Mouse (Mus musculus) cerebellum, adult (tissue): ENCODE results near the gene Cd40.
A peak's percentile ranks its signal among the peaks of the same experiment; 100 is the strongest.

Experiments used
- ATAC-seq: cut with Nextera tagmentation; 2 replicates; pipeline ENCODE4 v1.9.2; 2017; ENCODE audit warnings: mild to moderate bottlenecking, moderate library complexity, mixed read lengths; ENCODE audit not compliant: insufficient number of reproducible peaks, low FRiP score, low TSS enrichment

Gene Cd40

DNA sequence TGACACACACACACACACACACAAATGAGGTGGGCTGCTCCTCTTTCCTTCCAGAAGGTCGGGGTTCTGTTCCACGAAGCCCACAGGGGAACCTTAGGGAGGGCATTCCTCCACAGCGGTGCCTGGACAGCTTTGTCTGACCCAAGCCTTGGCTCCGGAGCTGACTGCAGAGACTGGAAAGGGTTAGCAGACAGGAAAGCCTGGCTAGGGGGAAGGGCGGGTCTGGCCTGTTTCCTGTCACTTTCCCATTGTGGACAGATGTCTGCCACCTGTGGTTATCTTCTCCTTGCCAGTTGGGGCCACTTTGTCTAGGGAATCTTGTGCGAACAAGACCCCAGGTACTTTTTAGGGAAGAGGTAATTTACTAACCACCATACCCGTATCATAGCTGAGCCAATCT, 478 bp downstream of the Cd40 start:
- ATAC-seq, result no peak

DNA sequence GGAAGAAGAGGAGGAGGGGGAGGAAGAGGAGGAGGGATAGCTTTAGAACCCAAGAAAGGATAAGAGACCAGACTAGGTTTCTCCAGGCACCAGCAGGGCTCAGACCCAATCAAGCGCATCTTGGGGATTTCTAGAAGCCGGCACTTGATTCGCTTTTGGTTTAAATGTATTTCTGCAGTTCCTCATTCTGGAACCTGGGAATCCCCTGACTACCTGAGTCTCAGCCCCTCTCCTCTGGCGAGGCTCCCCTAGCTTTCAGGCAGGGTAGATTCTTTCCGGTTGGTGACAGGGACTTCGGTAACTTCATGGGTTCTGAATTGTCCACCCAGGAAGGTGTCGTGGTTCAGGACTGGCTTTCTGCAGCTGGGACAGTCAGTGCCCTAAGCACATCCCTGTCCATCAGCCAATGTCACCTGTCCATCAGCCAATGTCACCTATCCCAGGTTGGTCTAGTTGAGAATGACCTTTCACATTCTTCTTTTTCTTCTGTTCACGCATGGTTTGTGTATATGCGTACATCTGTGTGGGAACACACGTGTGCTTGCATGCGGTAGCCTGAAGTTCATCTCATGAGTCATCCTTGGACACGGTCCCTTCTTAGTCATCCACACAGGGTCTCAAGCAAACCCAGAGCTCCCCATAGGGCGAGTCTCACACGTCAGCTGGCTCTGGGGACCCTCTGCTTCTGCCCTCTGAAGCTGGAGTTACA, 1.1 kb downstream of the Cd40 start:
- no peak for ATAC-seq

DNA sequence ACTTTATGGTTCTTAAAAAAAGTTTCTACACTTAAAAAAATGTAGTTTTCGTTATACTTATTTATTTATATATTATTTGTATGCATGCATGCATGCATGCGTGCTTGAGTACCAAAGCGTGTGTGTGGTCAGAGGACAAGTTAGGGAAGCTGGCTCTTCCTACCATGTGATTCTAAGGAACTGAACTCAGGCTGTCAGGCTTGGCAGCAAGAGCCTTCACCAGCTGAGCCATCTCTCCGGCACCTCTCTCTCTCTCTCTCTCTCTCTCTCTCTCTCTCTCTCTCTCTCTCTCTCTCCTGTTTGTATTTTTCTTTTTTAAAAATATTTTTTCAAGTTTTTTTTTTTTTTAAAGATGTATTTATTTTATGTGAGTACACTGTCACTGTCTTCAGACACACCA, 4.5 kb downstream of the Cd40 start:
- no peak for ATAC-seq

DNA sequence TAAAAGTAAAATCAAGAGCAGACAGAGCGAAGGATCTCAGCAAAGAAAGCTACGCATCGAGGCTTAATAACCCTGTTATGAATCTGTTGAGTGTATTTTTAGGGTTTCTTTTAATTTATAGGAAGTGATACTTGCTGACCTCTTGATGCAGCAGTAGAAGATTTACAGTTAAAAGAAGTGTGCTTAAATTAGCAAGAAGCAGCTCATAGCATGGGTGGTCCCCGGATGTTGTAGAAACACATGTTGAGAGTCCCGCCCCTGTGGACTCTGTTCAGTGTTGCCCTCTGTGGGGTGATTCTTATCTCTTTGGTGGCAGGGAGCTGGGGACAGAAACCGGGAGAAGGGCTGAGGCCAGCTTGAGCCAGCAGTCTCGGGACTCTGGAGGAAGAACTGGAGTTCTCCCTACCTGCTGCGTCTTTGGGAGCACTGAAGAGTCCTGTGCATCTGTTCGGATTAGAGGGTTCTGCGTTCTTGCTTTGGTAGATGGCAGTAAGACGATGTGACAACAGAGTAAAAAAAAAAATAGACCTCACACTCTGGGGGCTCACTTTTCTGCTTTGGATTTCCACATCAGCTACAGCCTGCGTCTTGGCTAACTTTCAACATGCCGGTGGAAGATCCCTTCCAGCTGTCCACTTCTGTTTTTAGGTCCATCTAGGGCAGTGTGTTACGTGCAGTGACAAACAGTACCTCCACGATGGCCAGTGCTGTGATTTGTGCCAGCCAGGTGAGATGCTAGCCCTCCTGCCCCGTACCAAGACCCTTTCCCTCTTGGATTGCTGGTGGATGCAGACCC, 6.4 kb downstream of the Cd40 start:
- ATAC-seq, result no peak

DNA sequence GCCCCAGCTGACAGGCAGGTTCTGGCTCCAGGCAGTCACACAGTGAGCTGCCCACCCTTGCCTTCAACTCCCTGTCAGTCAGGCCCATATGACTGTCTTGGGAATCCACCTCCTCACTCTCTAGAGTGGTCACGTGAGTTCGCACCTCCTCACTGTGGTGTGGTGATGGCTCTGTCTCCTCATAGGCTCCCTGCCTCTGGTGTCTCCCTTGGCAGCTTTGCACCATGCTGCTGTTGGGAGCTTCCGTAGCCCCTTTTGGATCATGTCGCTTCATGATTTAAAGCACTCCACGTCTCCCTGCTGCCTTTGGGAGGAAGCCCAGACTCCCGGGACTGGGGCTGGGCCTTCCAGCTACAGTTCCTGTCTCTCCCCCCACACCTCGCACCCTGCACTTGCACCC, 9.1 kb downstream of the Cd40 start:
- ATAC-seq, result no peak

DNA sequence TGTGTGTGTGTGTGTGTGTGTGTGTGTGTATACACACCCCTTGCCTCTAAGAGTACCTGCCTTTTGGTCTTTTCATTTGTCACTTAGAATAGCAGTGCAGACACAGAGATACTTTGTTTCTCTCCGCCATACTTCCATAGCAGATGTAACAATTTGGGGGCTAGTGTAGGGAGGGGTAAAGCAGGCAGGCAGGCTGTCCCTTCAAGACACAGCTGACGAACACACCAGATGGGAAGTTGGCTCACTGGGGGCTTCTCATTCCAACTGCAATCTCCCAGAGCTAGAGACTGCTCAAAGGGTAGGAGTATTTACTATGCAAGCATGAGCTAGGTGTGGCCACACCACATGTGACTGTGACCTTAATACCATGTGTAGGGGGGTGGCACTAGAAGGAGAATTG, 13.4 kb downstream of the Cd40 start:
- ATAC-seq, result no peak

DNA sequence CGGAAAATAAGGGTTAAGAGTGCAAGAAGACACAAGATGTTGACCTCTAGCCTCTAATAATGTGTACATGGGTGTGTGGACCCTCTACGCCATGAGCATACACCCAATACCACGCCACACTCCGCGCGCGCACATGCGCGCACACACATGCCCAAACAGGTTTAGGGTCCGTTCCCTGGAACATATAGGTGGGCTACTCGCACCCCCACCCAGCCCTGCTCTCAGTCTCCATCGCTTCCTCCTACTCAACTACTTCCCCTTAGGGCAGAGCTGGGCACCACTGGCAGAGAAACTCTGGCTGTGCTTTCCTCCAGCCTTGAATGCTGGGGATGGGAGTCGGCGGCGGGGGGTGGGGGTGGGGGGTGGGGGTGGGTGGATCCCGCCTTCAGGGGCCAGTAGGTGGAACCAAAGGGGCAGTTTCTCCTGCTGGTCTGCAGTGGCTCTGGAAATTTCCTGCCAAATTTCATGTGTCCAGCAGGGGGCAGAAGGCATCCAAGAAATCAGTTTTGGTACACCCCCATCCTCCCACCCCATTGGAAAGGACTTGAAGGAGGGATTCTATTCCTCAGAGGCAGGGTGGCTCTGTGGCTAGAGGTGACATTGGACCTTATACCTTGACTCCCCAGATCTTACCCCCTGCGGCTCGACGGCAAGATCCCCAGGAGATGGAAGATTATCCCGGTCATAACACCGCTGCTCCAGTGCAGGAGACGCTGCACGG, 14.8 kb downstream of the Cd40 start:
- no peak for ATAC-seq

DNA sequence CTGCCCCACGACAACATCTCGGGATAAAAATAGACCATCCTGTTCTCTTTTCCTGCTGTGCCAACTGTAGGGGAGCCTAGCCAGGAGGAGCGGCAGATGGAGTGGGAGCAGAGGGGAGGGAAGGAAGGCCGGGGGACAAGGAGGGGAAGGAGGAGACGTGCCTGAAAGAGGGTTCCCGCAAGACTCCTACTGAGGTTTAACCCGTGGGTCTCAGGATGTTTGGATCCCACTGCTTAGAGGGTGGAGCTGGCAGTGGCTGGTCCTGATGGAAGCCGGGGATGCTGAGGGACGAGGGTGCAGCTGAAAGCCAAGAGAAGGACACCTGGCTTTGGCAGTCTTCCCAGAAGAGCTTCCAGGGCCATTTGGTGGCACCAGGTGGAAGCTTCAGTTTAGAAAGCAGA, 18.0 kb downstream of the Cd40 start:
- peak; percentile 38; the same call in 1 of the 2 replicates for ATAC-seq

DNA sequence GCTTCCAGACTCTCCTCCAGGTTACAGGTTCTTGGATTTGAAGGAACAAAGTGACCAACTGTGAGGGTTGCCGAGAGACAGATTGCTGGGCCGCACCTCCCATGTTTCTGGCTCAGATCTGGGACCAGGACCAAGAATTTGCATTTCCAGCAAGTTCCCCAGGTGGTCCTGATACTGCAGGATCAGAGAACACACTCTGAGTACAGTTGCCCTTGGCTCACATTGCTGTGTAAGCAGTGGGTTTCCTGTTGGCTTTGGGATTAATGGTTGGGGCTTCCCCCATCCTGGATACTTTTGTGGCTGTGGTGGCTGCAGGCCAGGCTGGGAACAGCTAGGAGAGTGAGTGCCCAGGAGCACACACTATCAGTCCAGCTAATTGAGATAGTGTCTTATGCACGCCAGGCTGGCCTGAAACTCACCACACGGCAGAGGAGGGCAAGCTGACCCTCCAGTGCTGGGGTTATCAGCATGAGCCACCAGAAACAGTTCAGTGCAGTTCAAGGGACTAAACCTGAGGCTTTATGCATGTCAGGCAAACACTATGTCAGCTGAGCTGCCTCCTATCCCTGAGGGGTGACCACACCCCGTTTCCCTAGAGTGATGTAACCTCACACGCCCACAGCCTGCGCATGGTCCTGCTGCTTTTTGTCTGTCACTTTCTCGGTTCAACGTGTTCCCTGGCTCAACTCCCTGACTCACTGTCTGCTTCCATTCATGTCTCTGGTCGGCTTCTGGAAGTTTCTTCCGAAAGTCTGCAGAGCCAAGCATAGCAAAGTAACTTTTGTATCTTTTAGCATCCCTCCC, 18.9 kb downstream of the Cd40 start:
- peak; percentile 36; the same call in 1 of the 2 replicates for ATAC-seq

DNA sequence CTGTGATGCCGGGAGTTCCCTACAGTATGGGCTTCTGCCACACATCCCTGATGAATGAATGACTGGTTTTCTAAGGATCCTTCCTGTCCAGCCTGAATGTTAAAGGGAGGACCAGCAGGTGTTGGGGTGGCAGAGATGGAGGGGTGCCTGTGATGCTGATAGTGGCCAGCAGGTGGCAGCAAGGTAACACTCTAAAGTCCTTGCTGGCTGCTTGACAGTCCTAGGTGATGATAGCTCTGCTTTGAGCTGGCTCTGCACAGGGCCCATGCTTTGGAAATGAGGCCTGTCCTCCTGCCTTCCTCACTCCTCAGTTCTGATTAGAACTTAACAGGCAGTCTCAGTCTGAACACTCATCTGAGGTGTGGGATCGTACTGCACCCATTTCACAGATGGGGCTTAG, 19.5 kb downstream of the Cd40 start:
- peak; percentile 16; the same call in 1 of the 2 replicates for ATAC-seq

DNA sequence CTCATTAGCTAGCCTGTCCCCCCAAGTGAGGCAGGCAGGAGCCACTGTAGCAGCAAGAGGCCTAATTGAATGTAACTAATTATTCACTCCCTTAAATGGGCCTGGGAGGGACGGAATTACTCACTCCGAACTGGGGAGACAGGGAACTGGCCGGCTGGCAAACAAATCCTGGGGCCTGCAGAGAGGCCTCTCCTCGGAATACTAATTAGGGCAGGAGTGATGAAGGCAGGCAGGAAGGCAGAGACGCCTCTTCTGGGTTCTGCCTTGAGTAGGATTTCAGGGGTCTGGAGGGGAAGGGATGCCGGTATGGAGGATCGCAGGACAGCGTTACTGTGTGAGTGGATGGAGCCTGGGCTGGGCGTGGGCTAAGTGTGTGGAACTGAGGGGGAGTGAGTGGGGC, 21.6 kb downstream of the Cd40 start:
- no peak for ATAC-seq

DNA sequence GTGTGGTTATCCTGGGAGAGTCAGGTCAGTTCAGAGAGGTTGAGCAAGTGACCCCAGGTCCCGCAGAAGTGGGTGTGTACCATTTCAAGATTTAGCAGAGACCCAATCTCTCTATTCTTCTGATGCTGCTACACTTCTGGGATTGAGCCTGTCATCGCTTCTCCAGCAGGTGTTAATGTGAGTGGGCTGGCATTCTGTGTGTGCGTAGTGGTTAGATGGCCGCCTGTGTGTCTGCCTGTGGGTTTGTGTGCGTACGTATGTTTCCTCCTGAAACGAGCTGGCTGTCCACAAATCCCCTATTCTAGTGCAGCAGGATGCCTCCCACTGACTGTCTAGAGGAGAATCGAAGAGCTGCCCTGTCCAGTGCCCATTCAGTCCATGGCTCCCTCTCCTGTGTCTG, 22.6 kb downstream of the Cd40 start:
- ATAC-seq, result no peak

DNA sequence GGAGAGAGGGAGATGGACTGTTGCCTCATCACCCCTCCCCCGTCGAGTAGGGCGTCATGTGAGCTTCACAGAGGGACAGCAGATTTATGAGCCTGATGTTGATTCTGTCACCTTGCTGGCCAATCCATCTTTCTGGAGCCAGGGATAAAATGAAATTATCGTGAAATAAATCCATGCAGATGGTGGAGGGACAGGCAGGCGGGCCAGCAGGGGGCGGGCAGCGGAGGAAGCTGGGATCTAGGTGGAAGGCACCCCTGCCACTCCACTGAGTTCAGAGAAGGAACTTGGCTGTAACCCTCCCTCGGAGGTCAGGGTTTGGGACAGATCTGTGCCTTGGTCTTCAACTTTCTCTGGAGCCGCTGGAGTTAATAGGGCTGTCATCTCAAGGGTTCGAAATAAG, 23.2 kb downstream of the Cd40 start:
- ATAC-seq, result no peak

DNA sequence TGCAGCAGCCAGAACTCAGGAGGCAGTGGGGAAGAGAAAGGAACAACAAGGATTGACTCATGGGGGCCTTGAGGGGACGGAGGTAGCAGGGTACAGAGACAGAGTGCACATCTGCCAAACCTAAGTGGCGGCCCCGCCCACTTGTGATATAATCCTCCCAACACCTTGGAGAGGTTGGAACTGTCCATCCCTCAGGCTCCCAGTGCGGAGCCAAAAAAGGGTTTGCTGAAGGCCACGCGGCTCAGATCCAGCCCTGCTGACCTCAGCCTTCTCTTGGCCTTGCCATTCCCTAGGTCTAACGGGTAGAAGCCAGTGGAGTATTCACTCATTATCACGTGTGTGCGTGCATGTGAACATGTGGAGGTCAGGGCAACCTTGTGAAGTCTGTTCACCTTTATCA, 25.2 kb downstream of the Cd40 start:
- no peak for ATAC-seq

DNA sequence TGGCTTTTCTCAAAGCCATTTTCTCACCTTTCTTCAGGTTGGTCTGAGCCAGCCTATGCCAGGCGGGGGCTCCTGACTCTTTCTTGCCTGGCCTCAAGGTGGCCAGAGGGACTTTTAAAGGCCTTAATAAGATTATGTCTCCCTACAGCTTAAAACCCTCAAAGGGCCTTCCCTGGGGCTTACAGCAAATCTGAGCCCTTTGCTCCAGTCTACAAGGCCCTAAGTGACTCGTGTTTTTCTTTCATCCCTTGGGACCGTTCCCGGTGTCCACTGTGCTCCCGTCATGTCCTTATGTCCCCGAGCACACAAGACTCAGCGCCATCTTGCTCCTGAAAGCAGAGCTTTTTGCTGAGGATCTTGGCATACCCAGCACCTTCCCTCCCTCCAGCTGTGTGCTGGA, 25.8 kb downstream of the Cd40 start:
- no peak for ATAC-seq

DNA sequence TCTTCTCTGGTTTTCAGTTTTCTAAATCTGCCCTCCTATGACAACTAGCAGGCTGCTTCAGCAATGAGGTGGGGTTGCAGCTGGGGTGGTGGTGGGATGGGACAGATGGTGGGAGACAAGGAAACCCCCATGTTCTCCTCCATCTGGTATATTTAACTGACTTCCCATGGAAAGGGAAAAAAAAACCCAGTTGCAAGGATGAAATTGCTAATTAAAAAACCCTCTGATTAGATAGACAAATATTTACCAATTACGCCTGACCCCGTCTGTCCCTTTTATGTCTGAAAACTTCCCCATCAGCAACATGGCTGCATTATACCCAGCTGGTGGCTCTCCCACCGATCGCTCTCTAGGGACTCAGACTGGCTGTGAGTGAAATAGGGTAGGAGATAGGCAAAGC, 31.2 kb downstream of the Cd40 start:
- ATAC-seq, result no peak

DNA sequence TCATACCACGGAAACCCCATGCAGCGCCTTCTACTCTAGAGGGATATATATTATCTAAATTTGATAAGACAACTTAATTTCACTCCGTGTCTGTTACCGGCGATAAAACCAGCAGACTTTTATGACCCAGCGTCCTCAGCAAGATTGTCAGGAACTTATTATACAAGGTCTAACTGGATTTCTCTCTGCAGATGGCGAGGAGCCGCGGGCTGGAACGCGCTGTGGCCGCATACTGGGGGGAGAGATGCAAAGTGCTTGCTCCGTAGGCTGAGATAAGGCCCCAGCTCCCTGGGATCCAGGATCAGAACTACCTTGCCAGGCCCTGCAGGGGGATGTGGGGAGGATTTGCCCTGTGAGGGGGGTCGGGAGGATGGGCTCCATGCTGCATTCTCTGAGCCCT, 34.0 kb downstream of the Cd40 start:
- ATAC-seq, result no peak

DNA sequence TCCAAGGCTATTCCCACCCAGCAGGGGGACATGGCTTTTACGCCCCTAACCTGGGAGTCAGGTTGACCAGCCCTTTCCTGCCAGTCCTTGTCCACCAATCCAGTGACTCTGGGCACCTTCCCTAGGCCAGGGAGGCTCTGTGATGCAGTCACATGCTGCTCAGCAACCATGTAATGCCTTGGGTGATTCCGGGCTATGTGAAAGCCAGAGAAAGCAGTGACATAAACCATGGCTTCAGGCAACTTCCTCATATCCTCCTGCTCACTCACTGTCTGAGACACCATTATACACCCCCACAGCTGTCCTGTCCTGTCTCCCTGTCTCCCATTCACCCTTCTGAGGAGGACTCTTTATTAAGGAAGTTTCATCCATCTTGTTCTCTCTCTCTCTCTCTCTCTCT, 35.2 kb downstream of the Cd40 start, which contains the start of gene 1700025C18Rik:
1700025C18Rik (minus strand) TSS at position 101 of the 400 bp plus-strand sequence.
- no peak for ATAC-seq

DNA sequence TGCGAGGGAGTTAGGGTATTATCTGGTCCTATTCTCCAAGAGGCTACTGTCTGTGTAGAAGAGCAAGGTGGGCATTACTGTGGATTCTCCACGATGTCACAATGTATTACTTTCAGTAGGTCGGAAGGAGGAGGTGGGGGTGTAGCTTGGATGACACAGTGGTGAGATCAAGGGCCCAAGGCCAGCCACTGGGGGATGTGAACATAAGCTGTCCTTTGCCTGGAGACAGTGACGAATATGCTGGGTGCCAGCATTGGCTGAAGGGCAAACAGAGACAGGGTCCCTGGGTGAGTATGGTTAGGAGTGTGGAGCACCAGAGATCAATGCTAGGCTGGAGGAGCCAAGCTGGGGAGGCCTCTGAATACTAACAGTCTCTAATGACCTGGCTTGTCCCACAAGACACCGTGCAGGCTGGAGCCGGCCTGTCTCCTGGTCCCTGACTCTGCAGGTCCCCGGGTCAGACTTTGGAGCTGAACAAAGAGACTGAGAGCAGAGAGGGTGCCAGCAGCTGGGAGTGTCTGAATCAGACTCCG, 36.1 kb downstream of the Cd40 start:
- ATAC-seq, result no peak

DNA sequence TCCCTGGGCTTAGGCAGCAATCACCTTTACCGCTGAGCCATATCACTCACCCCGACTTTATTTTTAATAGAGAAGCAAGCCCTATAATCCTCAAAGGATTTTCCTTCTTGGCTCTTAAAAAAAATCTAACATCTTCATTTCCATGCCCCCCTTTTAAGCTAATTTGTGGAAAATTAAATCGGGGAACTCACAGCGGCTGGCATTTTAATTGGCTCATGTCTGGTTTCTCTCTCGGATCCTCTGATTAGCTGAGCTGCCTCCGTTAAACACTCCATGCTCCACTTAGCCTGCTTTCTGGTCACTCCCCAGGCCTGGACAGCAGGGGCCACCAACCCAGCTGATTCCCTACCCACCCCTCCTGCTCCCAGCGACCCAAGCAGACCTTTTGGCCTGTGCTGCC, 37.0 kb downstream of the Cd40 start:
- no peak for ATAC-seq
